Mouse (Mus musculus) spleen, postnatal 10 days (tissue): ENCODE results near the gene Patl1.
"Not testable (repeated sequence)": the region's sequence is repeated elsewhere in the genome, so short reads cannot be mapped to it uniquely, and the experiment has no call there.

Experiments
- DNase-seq, 2 experiments: peaks; one replicate each; pipeline ENCODE4 v3.0.0; 2021 to 2022; ENCODE audit warnings: low spot score in 2 of 2

The Patl1 gene

GRCm38 (mm10) chr19:11912037-11912532 is at the start of gene Patl1:
Patl1 (plus strand) TSS chr19:11912399.
- DNase-seq: peak; percentile 88 to 98

- no peak for DNase-seq
Measured at GRCm38 (mm10) chr19:11867837-11868236, 44.4 kb upstream of the Patl1 start.

GRCm38 (mm10) chr19:11875006-11875405 is 37.2 kb upstream of the Patl1 start, which contains the start of gene Olfr1419:
Olfr1419 (minus strand) TSS chr19:11875106.
- DNase-seq: no peak

- DNase-seq: not testable (repeated sequence)
Measured at GRCm38 (mm10) chr19:11878404-11878803, 33.8 kb upstream of the Patl1 start.

GRCm38 (mm10) chr19:11886265-11886664 is 25.9 kb upstream of the Patl1 start, which contains the start of gene Olfr1420:
Olfr1420 (plus strand) TSS chr19:11886565.
- no peak for DNase-seq

- no peak for DNase-seq
Measured at GRCm38 (mm10) chr19:11911021-11911420, 1.2 kb upstream of the Patl1 start.

- DNase-seq: peak in 1 of 2 experiments; percentile 29
Measured at GRCm38 (mm10) chr19:11911603-11912002, 596 bp upstream of the Patl1 start.

- DNase-seq: peak; percentile 55 to 58
Measured at GRCm38 (mm10) chr19:11912533-11913121, 428 bp downstream of the Patl1 start.

- no peak for DNase-seq
Measured at GRCm38 (mm10) chr19:11915804-11916203, 3.6 kb downstream of the Patl1 start.

GRCm38 (mm10) chr19:11922068-11922467 is 9.9 kb downstream of the Patl1 start:
- DNase-seq: no peak

- not testable (repeated sequence) for DNase-seq
Measured at GRCm38 (mm10) chr19:11922515-11922914, 10.3 kb downstream of the Patl1 start.

- DNase-seq: no peak
Measured at GRCm38 (mm10) chr19:11926380-11926779, 14.2 kb downstream of the Patl1 start.

- no peak for DNase-seq
Measured at GRCm38 (mm10) chr19:11928025-11928748, 16.0 kb downstream of the Patl1 start.

- not testable (repeated sequence) for DNase-seq
Measured at GRCm38 (mm10) chr19:11946460-11946859, 34.3 kb downstream of the Patl1 start.

- DNase-seq: no peak
Measured at GRCm38 (mm10) chr19:11949878-11950277, 37.7 kb downstream of the Patl1 start.

- no peak for DNase-seq
Measured at GRCm38 (mm10) chr19:11950747-11951146, 38.5 kb downstream of the Patl1 start.

- no peak for DNase-seq
Measured at GRCm38 (mm10) chr19:11954206-11954605, 42.0 kb downstream of the Patl1 start.

GRCm38 (mm10) chr19:11956636-11957035 is 44.4 kb downstream of the Patl1 start:
- no peak for DNase-seq

- no peak for DNase-seq
Measured at GRCm38 (mm10) chr19:11957396-11957795, 45.2 kb downstream of the Patl1 start.

- no peak for DNase-seq
Measured at GRCm38 (mm10) chr19:11957846-11958245, 45.6 kb downstream of the Patl1 start.

- no peak for DNase-seq
Measured at GRCm38 (mm10) chr19:11964266-11964665, 52.1 kb downstream of the Patl1 start.

- DNase-seq: peak; percentile 96 to 98
Measured at GRCm38 (mm10) chr19:11965023-11965942, 53.1 kb downstream of the Patl1 start, which contains the start of gene Osbp. Osbp (plus strand) TSS chr19:11965941.
